Mouse (Mus musculus) CH12.LX (cell line): ENCODE measurements at regions not wholly inside any gene's neighbourhood (a gene's known extent, or its start where the extent isn't known, plus 50 kb on each side); places are given as distances from the start of the nearest gene placed in this dataset.

Experiments used
- CHD1 ChIP-seq: IDR thresholded peaks from 2 replicates; pipeline ENCODE4 v1.6.1; 2012; ENCODE audit warnings: low read depth, low read length, improper control_type of control experiment, inconsistent platforms
- CTCF ChIP-seq, 2 experiments: IDR thresholded peaks in 1 of 2; conservative IDR thresholded peaks in 1 of 2; 2 replicates each; pipeline ENCODE4 v1.5.1; 2011 to 2012; ENCODE audit warnings: low read depth in 2 of 2, low read length in 2 of 2, improper control_type of control experiment in 1 of 2, inconsistent platforms in 1 of 2, mild to moderate bottlenecking in 1 of 2, moderate library complexity in 1 of 2
- MAX ChIP-seq: IDR thresholded peaks from 2 replicates; pipeline ENCODE4 v1.6.1; 2011; ENCODE audit warnings: low read length, improper control_type of control experiment
- POLR2A ChIP-seq: IDR thresholded peaks from 2 replicates; pipeline ENCODE4 v1.6.1; 2011; ENCODE audit warnings: low read depth, mild to moderate bottlenecking, improper control_type of control experiment, low read length

DNA sequence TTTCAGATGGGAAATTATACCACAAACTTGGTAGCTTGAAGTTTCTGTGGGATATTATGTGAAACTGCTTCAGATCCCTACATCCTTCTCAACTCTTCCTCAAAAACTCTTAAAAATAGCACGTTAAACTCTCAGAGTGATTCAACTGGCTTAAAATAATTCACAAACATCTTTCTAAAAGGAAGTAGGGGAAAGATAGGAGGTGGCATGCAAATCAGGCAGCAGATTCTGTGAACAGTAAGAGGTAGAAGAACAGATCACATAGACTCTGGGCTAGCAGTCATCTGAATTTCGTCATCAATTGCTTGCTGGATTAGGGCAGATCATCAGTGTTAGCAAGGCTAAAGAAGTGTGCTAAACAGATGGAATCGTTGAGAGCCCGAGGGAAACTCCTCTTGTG lies 133.9 kb upstream of the Cited2 start:
- TF ChIP-seq POLR2A, result peak; percentile 17; the same call in 1 of the 2 replicates
- no peak for TF ChIP-seq CTCF (conservative IDR thresholded peaks at IDR 0.05 in 1 of 2, IDR thresholded peaks at IDR 0.05 in 1 of 2; ENCODE audit: low read depth in 2 of 2, low read length in 2 of 2)
- TF ChIP-seq MAX, result no peak
- no peak for TF ChIP-seq CHD1
